Mouse (Mus musculus): ENCODE results near the gene Olfr894.
"Not testable (repeated sequence)": the region's sequence is repeated elsewhere in the genome, so short reads cannot be mapped to it uniquely, and the experiment has no call there.

Olfr894 gene

GRCm38 (mm10) chr9:38217755-38218154, at the start of gene Olfr894:
TSS of gene Olfr894 (plus strand) at chr9:38218055.
- no peak for DNase-seq (ENCODE audit: low spot score)

DNA sequence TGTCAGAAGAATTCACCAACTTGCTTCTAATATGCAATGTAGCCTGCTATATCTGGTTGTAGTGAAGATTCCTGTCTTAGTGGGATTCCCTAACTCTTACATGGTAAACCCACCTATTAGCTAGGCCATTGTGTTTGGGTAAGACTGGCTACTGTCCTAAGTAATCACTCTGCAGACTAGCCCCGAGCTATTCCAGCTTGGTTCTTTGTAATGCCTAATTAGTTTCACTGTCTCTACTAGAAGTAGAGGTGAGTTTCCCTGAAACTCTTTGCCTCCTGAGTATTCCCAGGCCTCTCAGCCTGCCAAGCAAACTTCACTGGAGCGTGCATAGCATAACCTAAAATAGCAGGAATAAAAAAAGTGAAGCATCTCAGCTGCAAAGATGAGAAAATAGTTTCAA, 49.5 kb upstream of the Olfr894 start:
- DNase-seq (ENCODE audit: low spot score) = not testable (repeated sequence)

DNA sequence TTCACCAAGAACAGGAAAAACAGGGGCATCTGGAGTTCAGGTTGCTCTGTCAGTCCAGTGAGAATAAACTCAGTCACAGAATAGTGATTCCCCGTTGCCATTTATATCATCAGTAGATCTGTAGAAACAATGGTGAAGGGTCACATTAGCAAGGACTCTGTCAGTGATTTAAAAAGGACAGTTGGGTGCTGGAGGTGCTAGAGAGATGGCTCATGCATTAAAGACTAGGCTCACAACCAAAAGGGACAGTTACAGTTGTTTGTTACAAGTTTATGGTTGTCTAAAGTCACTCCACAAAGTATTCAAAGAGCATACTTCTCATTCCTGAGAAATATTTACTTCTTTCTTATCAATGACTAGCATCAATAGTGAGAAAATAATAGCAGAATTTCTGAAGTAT, 37.1 kb upstream of the Olfr894 start, which contains the start of gene Olfr891:
TSS of gene Olfr891 (minus strand) at position 101 of the 400 bp plus-strand sequence.
- no peak for DNase-seq (ENCODE audit: low spot score)

- no peak for DNase-seq (ENCODE audit: low spot score)
These were observed 9.8 kb upstream of the Olfr894 start, which contains the start of gene Olfr893 for GRCm38 (mm10) chr9:38208065-38208464. TSS of gene Olfr893 (plus strand) at chr9:38208365.

GRCm38 (mm10) chr9:38252474-38252873, 34.6 kb downstream of the Olfr894 start, which contains the start of gene Olfr143:
TSS of gene Olfr143 (plus strand) at chr9:38252774.
- DNase-seq (ENCODE audit: low spot score) = no peak

DNA sequence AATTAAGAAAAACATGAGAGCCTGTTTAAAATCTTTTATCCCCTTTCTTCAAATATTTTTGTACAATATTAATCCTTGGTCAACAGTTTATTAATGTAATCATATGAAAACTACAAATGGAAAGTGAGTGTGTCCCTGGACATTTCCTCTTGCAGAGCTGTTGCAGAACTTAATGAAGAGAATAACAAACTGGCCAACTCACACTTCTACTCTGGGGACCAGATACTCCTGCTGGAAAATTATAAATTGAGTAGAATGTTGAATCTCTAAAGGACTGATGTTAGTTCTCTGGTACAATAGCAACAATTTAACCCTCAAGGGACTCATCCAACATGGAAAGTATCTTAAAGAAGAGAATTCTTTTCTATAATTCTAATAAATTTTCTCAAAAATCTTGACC, 49.7 kb downstream of the Olfr894 start, which contains the start of gene Olfr895:
TSS of gene Olfr895 (plus strand) at position 301 of the 400 bp plus-strand sequence.
- DNase-seq (ENCODE audit: low spot score) = no peak

Data from c-Kit-positive CD71-positive TER-119-positive erythroid progenitor cells, embryonic 14.5 days (primary cell).